Mouse (Mus musculus): Measurements from ENCODE around the gene Orc2. TPM values are rescaled to one million over a fixed set of nuclear protein-coding genes. Genes with fewer than 3 reads are reported as not detected.

Orc2 gene
- 33.1 and 38.1 TPM in 2 replicates for polyA plus RNA-seq (2016; fragmentation: Nextera tagmentation; extraction: Ambion mirVana)

DNA sequence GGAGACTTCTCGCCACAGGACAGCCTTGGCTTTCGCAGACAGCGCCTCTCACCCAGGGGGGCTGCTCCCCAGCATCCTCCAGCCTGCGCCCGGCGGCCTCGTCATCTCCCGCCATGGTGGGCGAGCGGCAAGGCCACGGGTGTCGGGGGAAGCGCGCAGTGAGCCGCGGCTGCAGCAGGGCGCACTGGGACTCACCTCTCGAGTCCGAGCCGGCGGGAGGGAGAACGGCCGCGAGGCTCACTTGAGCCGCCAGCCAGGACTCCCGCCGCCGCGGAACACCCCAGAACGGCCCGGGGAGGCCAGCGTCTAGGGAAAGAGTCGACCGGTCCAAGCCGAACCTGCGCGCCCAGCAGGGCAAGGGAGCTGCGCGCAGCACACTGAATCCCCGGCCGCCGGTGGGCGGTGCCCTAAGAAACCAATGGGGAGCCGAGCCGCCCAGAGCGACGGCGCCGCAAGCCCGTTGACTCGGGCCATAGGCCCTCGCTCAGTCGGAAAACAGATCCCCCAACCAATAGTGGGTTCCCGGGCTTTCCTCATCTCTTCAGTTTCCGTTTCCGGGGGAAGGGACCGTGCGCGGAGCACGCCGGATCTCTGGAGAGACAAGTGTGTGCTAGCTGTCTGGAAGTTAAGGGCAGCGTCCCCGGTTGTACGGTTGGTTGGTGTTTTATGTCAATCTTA lies at the start of gene Orc2:
Gene Orc2, minus strand, starts transcription at position 533 of the 678 bp plus-strand sequence.
- ATAC-seq (ENCODE audit: low FRiP score, low read depth), result peak; percentile 100
- Histone ChIP-seq H3K4me3 (peak within 1 kb of the TSS; percentile 85), H3K27ac (peak within 1 kb of the TSS; percentile 66), H3K4me2 (replicated peaks) (peak within 1 kb of the TSS; percentile 91), H3K9ac (peak within 1 kb of the TSS; percentile 88), H3K4me1 (peaks cover 14% of the 10 kb centered on the region), H3K27me3 (replicated peaks) (no peaks in the 10 kb centered on the region), H3K36me3 (peaks cover 15% of the 10 kb centered on the region), H3K9me3 (peaks cover 17% of the 10 kb centered on the region)
- under 1% methylated on average over 64 of the region's 64 CpGs for WGBS

DNA sequence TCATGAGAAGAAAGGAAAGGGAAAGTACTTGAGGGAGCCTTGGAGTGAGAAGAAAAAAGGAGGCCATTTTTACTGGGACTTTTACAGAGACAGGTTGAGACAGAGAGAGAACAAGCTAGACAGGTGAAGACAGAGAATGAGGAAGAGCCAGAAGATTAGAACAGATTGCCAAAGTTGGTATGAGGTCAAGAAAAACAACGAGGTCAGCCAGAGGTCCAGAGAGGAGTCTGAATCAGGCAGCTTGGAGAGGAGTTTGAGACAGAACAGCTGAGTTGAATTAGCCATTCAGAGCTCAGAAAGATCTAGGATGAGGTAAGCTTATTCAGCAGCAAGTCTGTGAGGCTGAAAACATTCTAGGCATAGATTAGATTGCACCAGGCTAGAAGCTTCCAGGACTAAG lies 36.5 kb upstream of the Orc2 start:
- peaks cover 44% of the 10 kb centered on the region for H3K36me3 ChIP-seq
- H3K9me3 ChIP-seq, result no peaks in the 10 kb centered on the region
- 88% methylated on average over 1 of the region's 1 CpGs for WGBS
- no peak overlapping the region for H3K4me3 ChIP-seq
- ATAC-seq (ENCODE audit: low FRiP score, low read depth), result no peak
- H3K4me2 ChIP-seq (replicated peaks), result no peak overlapping the region
- H3K27ac ChIP-seq, result no peak overlapping the region
- H3K9ac ChIP-seq, result no peak overlapping the region
- H3K27me3 ChIP-seq (replicated peaks), result no peaks in the 10 kb centered on the region
- H3K4me1 ChIP-seq, result no peaks in the 10 kb centered on the region

DNA sequence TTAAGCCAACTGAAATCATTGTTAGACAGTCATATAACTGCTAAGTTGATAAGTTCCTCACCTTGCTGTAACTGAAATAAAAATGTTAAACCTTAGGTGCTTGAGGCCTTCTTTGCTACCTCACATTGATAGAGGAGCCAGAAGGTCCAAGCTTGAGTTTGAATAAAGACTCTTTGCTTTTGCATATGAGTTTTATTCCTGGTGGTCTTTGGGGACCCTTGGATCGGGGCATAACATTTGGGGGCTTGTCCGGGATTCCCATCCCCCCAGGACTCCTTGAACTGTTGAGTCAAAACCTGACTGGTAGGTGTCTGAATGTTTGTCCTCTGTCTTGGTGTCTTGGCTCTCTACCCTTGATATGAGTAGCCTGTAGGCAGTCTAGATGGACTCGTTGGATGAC lies 2.3 kb upstream of the Orc2 start:
- no peak for ATAC-seq (ENCODE audit: low FRiP score, low read depth)
- no peak overlapping the region for H3K4me2 ChIP-seq (replicated peaks)
- peaks cover 17% of the 10 kb centered on the region for H3K9me3 ChIP-seq
- peaks cover 6% of the 10 kb centered on the region; the same call in 1 of the 2 replicates for H3K36me3 ChIP-seq
- no peak overlapping the region for H3K9ac ChIP-seq
- WGBS, result 95% methylated on average over 3 of the region's 3 CpGs
- peaks cover 14% of the 10 kb centered on the region for H3K4me1 ChIP-seq
- H3K27ac ChIP-seq, result no peak overlapping the region
- H3K4me3 ChIP-seq, result no peak overlapping the region
- no peaks in the 10 kb centered on the region for H3K27me3 ChIP-seq (replicated peaks)

DNA sequence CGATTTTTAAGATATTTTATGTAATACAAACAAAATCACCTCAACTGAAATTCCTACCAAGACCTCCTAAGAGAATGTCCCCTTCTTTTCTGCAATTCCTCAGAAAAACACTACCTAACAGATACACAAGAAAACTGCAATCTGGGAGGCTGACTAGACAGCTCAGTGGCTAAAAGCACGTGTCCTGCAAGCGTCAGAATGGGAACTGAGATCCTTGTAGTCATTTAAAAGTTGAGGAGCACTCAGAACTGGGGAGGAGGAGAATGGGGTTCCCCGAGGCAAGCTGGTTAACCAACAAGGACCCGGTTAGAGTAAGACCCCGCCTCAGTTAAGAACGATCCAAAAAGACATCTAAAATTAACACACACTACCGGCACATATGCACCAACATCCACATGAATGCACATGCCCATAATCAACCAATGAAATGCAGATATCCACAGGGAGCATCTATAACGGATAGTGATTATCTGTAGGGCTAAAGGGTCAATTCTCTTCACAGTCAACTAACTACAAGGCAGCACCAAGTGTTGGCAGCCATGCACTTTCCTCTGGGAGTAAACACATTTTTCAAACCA lies 1.0 kb downstream of the Orc2 start:
- H3K27me3 ChIP-seq (replicated peaks), result no peaks in the 10 kb centered on the region
- H3K27ac ChIP-seq, result no peak overlapping the region
- H3K4me1 ChIP-seq, result peaks cover 14% of the 10 kb centered on the region
- no peak for ATAC-seq (ENCODE audit: low FRiP score, low read depth)
- H3K9me3 ChIP-seq, result peaks cover 17% of the 10 kb centered on the region
- peaks cover 22% of the 10 kb centered on the region for H3K36me3 ChIP-seq
- WGBS, result 35% methylated on average over 9 of the region's 9 CpGs
- peak overlapping the region; percentile 85 for H3K4me3 ChIP-seq
- H3K9ac ChIP-seq, result peak overlapping the region; percentile 88
- peak overlapping the region; percentile 91 for H3K4me2 ChIP-seq (replicated peaks)

DNA sequence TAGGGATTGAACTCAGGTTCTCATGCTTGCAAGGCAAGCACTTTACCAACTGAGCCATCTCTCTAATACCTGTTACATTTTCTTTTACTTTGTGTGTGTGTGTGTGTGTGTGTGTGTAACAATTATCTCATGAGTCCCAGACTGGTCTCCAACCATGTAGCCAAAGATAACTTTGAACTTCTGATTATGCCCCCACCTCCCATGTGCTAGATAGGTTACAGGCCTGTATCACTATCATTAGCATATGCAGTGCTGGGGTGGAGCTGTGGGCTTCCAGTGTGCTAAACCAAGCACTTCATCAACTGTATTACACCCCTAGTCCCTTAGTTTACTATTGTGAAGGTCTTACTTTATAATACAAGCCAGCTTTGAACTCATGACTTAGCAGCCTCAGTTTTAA lies 1.8 kb downstream of the Orc2 start:
- Histone ChIP-seq H3K27ac (no peak overlapping the region), H3K9me3 (peaks cover 11% of the 10 kb centered on the region), H3K9ac (no peak overlapping the region), H3K27me3 (replicated peaks) (no peaks in the 10 kb centered on the region), H3K4me3 (no peak overlapping the region), H3K36me3 (peaks cover 27% of the 10 kb centered on the region), H3K4me1 (peaks cover 14% of the 10 kb centered on the region), H3K4me2 (replicated peaks) (peak overlapping the region; percentile 91)
- ATAC-seq (ENCODE audit: low FRiP score, low read depth), result no peak

DNA sequence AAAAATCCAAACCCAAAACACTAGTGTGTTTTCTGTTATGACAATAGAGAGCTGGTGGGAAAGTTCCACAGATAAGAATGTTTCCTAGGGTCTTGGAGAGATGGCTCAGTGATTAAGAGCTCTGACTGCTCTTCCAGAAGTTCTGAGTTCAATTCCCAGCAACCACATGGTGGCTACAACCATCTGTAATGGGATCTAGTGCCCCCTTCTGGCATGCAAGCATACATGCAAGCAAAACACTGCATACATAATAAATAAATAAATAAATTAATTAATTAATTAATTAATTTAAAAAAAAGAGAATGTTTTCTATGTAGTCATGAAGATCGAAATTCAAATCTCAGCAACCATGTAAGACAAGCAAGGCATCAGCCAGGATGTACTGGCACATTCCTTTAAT lies 6.2 kb downstream of the Orc2 start:
- Histone ChIP-seq H3K9me3 (no peaks in the 10 kb centered on the region), H3K4me2 (replicated peaks) (no peak overlapping the region), H3K4me1 (peaks cover 10% of the 10 kb centered on the region), H3K9ac (no peak overlapping the region), H3K27me3 (replicated peaks) (no peaks in the 10 kb centered on the region), H3K4me3 (no peak overlapping the region), H3K27ac (no peak overlapping the region), H3K36me3 (peaks cover 52% of the 10 kb centered on the region)
- WGBS, result 100% methylated on average over 1 of the region's 1 CpGs
- ATAC-seq (ENCODE audit: low FRiP score, low read depth), result no peak

DNA sequence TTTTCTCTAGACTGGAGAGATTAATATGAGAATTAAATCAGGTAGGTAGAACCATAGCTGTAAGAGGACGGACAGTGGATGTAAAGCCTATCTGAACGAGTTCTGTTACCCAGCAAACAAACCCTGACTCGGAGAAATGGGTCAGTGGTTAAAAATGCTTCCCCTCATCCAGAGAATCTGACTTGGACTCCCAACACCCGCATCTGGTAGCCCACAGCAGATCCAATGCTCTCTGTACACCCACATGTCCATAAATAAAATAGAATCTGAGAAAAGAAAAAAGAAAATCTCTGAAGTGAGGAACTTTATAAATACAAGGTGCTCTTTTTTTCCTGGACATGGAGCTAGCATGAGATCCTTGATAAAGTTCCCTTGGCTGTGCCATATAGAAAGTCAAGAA lies 7.2 kb downstream of the Orc2 start:
- Histone ChIP-seq H3K27ac (no peak overlapping the region), H3K4me2 (replicated peaks) (no peak overlapping the region), H3K9ac (no peak overlapping the region), H3K4me3 (no peak overlapping the region), H3K27me3 (replicated peaks) (no peaks in the 10 kb centered on the region), H3K4me1 (no peaks in the 10 kb centered on the region), H3K9me3 (no peaks in the 10 kb centered on the region), H3K36me3 (peaks cover 58% of the 10 kb centered on the region)
- 92% methylated on average over 4 of the region's 4 CpGs for WGBS
- ATAC-seq (ENCODE audit: low FRiP score, low read depth), result no peak

DNA sequence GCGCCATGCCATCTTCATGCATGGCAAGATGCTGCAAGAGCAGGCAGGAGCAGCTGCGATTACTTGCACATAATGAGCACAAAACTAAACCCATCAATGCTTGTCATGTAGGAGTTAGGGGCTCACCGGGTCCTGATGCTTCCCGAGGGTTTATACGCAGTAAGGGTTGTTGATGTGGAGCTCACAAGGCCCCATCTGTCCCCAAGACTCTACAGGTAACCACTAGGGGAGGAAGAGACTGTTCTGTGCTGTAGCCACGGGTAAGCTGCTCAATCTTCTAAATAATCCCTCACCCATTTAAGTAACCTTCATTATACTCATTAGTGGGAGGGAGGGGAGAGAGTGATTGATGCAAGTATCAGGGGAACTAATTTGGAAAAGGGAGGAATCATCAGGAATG lies 9.3 kb downstream of the Orc2 start:
- Histone ChIP-seq H3K27me3 (replicated peaks) (no peaks in the 10 kb centered on the region), H3K9ac (no peak overlapping the region), H3K9me3 (no peaks in the 10 kb centered on the region), H3K4me2 (replicated peaks) (no peak overlapping the region), H3K36me3 (peaks cover 79% of the 10 kb centered on the region), H3K27ac (no peak overlapping the region), H3K4me1 (no peaks in the 10 kb centered on the region), H3K4me3 (no peak overlapping the region)
- 90% methylated on average over 6 of the region's 6 CpGs for WGBS
- no peak for ATAC-seq (ENCODE audit: low FRiP score, low read depth)

DNA sequence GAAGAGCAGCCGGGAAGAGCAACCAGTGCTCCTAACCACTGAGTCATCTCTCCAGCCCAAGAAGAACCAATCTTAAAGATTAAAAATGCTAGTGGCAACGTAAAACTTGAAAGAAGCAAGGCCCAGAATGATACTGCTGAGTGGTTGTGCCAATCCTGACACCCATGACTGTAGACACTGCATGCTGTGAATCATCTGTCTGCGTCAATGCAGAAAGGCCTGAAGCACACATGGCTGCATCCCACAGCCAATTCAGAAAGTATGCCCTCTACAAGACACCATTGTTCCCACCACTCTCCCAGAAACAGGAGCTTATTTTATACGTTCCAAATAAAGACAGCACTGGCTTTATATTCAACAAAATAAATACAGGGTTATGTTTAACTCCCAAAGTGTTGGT lies 22.3 kb downstream of the Orc2 start:
- ATAC-seq (ENCODE audit: low FRiP score, low read depth), result no peak
- Histone ChIP-seq H3K36me3 (peaks cover 67% of the 10 kb centered on the region), H3K9me3 (no peaks in the 10 kb centered on the region), H3K27ac (no peak overlapping the region), H3K27me3 (replicated peaks) (no peaks in the 10 kb centered on the region), H3K4me1 (no peaks in the 10 kb centered on the region), H3K4me3 (no peak overlapping the region), H3K4me2 (replicated peaks) (no peak overlapping the region), H3K9ac (no peak overlapping the region)
- WGBS, result 92% methylated on average over 4 of the region's 4 CpGs

DNA sequence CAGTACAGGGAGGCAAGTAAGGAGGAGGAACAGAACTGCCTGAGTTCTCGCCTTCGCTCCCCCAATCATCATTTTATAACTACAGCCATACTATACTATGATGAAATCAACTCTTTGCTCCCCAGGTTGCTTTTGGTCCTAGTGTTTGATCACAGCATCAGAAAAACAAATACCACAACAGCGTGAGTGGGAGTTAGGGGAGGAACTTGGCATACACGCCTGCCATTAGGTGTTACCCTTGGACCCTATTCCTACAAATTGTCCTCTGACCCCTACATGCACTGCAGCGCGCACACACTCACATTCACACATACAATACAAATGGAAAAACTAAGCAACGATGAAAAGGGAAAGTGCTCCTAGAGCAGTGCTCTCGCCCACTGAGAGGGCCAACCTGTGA lies 29.2 kb downstream of the Orc2 start:
- Histone ChIP-seq H3K4me2 (replicated peaks) (no peak overlapping the region), H3K4me1 (no peaks in the 10 kb centered on the region), H3K9me3 (no peaks in the 10 kb centered on the region), H3K4me3 (no peak overlapping the region), H3K27me3 (replicated peaks) (no peaks in the 10 kb centered on the region), H3K36me3 (peaks cover 78% of the 10 kb centered on the region), H3K9ac (no peak overlapping the region), H3K27ac (no peak overlapping the region)
- ATAC-seq (ENCODE audit: low FRiP score, low read depth), result no peak
- WGBS, result 97% methylated on average over 8 of the region's 8 CpGs

DNA sequence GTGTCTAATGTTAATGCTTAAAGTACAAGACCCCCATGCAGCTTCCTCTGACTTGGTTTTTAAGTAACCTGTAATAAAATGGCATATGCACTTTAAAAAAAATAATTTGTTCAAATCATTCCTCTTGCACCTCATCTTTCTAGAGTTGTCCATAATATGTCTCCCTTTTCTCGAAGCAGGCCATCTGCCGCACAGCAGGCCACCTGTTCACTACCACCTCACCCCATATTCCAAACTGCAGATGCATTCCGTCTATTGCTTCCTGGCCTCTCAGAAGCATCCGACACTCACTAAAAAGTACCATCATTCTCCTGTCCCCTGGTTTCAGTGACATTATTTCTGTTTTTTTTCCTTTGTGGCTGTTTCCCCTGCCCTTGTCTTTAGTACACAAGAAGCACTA lies 39.3 kb downstream of the Orc2 start:
- Histone ChIP-seq H3K36me3 (peaks cover 80% of the 10 kb centered on the region), H3K27ac (no peak overlapping the region), H3K9me3 (no peaks in the 10 kb centered on the region), H3K4me2 (replicated peaks) (no peak overlapping the region), H3K27me3 (replicated peaks) (no peaks in the 10 kb centered on the region), H3K9ac (no peak overlapping the region), H3K4me1 (no peaks in the 10 kb centered on the region), H3K4me3 (no peak overlapping the region)
- 93% methylated on average over 4 of the region's 4 CpGs for WGBS
- no peak for ATAC-seq (ENCODE audit: low FRiP score, low read depth)

DNA sequence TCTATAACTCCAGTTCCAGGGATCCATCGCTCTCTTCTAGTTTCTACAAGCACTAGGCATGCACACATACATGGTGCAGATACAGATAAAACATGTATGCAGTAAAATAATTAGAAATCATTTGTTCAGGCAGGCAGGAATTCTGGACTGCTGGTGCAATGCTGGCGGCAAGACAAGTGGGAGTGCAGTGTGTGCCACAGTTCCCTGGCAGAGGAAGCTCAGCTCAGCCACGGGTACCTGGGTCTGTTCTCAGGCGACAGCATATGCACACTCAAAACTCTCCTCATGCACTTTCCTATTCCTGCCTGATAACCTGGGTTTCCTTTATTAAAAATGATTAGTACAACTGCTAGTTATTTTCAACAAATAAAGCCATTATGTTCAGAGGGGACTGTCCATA lies 39.9 kb downstream of the Orc2 start:
- H3K27me3 ChIP-seq (replicated peaks), result no peaks in the 10 kb centered on the region
- no peak overlapping the region for H3K9ac ChIP-seq
- H3K4me1 ChIP-seq, result no peaks in the 10 kb centered on the region
- no peak overlapping the region for H3K4me3 ChIP-seq
- H3K4me2 ChIP-seq (replicated peaks), result no peak overlapping the region
- ATAC-seq (ENCODE audit: low FRiP score, low read depth), result no peak
- WGBS, result 94% methylated on average over 4 of the region's 4 CpGs
- H3K9me3 ChIP-seq, result no peaks in the 10 kb centered on the region
- peaks cover 79% of the 10 kb centered on the region for H3K36me3 ChIP-seq
- H3K27ac ChIP-seq, result no peak overlapping the region

DNA sequence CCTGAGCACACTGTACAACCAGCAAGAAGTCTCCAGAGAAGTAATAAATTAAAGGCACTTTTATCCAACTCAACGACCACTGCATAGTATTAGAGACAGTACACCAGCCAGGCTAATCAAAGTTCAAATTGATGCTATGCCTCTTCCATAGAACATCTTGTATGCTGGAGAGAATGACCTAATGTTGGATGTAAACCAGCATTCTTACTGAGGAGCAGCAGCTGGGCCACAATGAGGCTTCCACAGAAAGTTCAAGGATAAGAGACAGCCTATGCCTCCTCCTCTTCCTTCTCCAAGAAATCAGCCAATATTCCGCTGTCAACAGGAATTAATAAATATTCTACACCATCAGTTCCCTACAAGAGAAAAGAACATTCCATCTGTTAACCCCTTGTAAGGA lies 41.0 kb downstream of the Orc2 start:
- no peak overlapping the region for H3K4me3 ChIP-seq
- no peak for ATAC-seq (ENCODE audit: low FRiP score, low read depth)
- H3K4me1 ChIP-seq, result no peaks in the 10 kb centered on the region
- H3K27me3 ChIP-seq (replicated peaks), result no peaks in the 10 kb centered on the region
- no peak overlapping the region for H3K27ac ChIP-seq
- WGBS, result 86% methylated on average over 2 of the region's 2 CpGs
- no peaks in the 10 kb centered on the region for H3K9me3 ChIP-seq
- peaks cover 74% of the 10 kb centered on the region for H3K36me3 ChIP-seq
- H3K9ac ChIP-seq, result no peak overlapping the region
- no peak overlapping the region for H3K4me2 ChIP-seq (replicated peaks)
